Mouse (Mus musculus) E14TG2a.4 (cell line): Measurements from ENCODE around the gene Pdap1.

Experiments used
- CTCF ChIP-seq: conservative IDR thresholded peaks from 2 replicates; pipeline ENCODE4 v1.5.1; 2014; ENCODE audit warnings: low read length
- POU5F1 ChIP-seq: IDR thresholded peaks from 2 replicates; pipeline ENCODE4 v1.6.1; 2014; ENCODE audit warnings: low read length, borderline replicate concordance

DNA sequence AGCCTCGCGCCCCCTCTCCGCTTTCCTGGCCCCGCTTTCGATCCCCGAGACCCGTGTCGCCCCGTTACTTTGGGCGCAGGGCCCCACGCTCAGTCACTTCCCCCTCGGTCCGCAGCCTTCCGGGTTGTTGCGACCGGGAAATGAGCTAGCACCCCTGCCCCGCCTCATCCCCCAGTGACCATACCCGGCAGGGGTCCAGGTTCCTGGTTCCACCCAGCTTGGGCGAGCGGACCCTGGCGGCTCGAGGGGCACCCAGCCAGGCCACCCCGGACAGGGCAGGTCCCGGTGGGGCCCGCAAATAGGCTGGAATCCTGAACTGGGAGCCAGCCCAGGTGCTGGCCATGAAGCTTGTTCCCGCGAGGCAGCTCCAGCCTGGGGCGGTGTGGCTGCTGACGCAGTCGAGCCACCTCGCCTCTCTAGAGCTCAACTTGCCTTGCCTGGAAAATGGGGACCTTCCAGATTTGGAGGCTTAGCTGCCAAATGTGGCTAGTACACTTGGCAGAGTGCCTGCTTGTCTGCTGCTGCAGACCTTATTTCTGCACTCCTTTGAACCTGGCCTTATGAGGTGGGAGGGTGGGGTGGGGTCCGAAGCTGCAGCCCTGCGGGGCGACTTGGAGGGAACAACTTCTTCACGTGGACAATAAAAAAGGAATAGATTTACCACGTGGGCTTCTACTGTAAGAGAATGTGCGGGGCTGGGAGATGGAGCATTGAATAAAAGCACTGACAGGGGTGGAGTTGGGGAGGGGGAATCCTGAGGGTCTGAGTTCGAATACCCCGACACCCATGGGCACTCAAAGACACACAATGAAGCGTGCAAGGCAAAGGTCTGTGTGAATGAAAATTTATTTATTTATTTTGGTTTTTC, 25.2 kb downstream of the Pdap1 start:
- TF ChIP-seq CTCF (no peak), POU5F1 (no peak)
